Mouse (Mus musculus): ENCODE measurements around the gene Ankk1.

Ankk1 gene

DNA sequence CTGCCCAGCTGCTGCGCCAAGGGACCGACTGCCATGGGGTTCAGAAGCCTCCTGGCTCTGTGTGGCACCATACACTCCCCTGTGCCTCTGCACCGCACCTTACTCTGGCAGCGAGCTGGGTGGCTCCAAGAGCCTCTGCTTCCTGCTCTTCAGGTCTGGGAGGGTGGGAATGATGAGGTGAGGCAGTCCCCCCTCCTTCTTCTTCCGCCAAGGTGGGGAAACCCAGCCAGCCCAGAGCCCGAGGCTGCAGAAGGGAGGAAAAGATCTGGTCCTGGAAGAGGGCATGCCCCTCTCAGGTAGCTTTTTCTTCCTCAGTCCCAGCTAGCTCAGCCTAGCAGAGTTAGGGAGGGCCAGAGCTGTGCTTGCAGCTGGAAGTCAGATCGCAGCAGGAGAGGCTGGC, at the start of gene Ankk1:
Ankk1 (minus strand) TSS at position 101 of the 400 bp plus-strand sequence.
- no peak for DNase-seq (ENCODE audit: low spot score)

DNA sequence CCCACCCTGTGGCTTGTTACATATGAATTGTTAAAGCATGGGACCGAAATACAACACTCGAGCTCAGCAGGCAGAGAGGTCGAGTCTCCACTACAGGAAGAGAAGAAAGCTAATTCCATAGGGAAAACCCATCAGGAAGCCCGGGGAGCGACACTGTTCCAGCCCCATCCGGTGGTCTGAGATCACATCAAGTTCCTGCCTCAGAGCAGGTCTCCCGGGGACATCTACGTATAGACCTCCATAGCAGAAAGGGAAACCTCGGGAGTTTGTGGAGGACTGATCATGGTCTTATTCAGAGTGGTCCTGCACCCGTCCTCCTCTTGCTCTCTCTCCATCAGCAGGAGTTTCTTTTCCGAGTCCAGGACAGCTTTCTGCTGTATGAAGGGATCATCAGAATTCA, 45.3 kb upstream of the Ankk1 start:
- no peak for DNase-seq (ENCODE audit: low spot score)

DNA sequence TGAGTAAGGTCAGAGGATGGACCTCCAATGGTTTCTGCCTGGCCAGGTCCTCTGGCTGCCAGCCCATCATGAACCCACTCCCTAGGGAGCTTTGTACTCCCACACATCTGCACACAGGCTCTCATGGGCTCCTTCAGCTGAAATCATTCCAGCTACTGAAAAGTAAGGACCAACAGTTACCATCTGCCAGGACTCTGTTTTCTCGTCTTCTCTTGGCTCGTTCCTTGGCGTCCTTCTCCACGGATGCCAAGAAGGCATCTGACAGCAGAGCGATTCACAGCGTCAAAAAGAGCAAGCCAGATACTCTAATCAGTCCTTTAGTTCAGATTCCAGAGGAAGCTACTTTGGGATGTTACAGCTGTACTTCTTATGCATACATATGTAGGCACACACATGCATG, 44.1 kb upstream of the Ankk1 start:
- DNase-seq (ENCODE audit: low spot score), result no peak

DNA sequence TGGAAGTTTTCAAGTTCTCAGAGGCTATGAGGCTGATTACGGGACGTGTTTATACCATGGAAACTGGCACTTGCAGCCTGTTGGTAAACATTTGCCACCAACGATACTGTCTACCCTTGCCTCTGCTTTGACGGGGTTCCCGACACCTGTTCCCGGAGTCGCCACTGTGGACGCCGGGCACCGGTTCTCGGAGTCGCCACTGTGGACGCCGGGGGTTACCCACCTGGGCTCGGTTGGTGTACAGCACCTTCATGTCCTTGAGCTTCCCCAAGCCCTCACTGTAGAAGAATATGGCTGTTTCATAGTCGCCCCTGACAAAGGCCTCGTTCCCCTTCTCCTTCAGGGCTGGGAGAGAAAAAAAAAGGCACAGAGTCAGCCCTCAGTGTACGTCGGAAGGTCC, 43.2 kb upstream of the Ankk1 start:
- DNase-seq (ENCODE audit: low spot score), result no peak

DNA sequence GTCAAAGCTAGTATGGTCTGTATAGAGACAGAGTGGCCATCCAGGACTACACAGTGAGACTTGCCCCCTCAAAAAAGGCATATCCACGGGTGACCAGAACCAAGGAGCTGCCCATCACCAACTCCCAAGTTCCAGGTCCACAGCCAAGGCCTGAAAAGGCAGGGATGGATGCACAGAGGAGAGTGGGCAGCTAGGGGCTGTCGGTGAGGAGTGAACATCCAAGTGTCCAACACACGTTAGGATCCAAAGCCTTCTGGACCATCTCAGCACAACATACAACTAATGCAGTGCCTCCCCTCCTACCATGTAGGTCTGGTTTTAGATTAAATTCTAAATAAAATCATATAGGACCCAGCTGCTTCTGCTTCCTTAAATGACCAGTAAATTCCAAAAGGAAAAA, 29.3 kb upstream of the Ankk1 start:
- DNase-seq (ENCODE audit: low spot score), result no peak

DNA sequence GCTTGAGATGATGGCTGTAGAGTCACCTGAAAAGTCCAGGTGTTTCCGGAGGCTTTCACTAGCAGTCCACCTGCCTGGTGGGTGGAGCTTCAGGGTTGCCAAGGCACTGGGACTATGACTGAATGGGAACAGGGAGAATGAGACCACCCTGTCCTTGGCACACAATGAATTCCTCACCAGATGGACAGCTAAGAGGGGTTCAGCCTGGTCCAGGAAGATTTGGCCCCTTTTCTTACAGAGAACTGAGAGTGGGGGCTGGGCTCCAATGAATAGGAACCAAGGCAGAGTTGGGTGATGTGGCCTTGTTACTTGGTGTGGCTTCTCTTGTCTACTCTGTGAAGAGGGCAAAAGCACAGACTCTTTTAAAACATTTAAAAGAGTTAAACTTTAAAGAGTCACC, 25.6 kb upstream of the Ankk1 start:
- DNase-seq (ENCODE audit: low spot score), result no peak

DNA sequence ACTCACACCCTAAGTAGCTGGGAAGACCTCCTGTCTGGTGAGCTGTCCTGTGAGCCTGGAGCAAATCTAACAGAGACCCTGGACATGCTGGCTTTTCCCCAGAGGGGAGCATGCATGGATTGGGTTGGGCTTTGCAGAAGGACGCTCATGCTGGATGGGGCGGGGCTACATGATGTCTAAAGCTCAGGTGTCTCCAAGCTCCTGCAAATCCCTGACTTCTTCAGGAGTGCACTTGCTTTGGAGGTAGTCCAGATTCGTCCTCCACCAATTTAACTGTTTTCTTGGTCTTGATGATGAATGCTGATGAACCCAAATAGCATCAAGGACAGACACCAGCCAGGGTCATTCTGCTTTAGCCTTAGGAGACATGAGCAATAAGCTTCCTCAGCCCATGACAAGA, 23.7 kb upstream of the Ankk1 start:
- no peak for DNase-seq (ENCODE audit: low spot score)

DNA sequence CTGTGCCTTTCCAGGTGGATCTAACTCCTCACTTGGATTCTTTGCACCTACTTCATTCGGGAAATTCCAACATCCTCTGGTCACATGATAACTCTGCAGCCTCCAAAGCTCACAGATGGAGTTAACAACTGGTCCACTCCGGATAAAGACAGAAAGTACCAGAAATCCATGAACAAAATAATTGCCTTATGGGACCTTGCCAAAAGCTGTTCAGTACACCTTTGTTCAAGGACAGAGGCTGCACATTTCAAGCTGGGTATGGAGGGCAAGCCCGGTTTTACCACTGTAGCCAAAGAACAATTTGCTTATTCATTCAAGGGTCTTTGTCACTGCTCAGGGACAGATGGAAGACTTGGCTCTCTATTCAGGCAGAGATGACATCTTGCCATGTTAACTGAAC, 15.8 kb upstream of the Ankk1 start:
- no peak for DNase-seq (ENCODE audit: low spot score)

DNA sequence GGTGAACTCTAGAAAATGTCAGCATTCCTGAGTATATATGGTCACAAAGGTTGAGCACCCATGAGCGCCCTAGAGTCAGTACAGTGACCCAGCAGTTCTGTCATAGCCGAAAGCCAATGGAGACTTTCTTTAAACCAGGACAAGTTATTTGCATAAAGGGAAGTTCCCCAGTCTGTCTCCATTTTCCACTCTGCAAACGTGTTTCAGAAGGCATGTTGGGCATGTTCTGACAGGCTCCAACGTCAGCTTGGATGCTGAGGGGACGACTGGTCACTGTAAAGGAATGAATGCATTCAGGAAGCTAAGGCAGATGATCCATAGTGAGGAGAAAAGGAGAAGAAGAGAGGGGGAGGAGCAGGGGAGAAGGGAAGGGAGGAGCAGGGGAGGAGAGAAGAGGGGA, 657 bp upstream of the Ankk1 start:
- DNase-seq (ENCODE audit: low spot score), result no peak

DNA sequence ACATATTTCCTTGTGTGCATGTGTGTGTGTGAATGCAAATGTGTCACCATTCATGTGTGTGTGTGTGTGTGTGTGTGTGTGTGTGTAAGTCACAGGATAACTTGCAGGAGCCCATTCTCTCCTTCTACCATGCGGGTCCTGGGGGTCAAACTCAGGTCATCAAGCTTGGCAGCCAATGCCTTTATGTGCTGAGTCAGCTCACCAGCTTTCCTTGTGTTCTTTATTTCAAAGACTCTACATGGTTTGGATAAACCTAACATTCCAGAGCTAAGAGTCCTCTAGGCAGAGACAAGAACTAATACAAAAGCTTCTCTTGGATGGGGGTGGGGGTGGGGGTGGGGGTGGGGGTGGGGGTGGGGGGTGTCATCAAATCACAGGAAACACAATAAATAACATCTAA, 1.2 kb downstream of the Ankk1 start:
- DNase-seq (ENCODE audit: low spot score), result no peak

DNA sequence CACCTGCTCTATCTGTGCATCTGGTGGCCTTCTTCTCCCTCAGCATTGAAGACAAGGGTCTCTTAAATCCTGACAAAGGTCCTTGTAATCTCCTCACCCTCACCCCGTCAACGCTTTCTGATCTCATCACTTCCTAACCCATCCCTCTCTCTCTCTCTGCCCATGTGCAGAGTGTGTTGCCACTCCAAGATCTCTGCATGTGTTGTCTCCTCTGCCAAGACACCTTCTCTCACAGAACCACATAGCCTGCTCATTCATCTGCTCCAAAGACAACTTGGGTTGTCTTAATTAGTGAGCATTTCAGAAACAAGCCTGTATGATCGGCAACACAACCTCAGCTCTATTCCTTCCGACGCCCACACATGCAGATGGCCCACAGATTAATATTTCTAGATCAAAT, 3.0 kb downstream of the Ankk1 start:
- no peak for DNase-seq (ENCODE audit: low spot score)

DNA sequence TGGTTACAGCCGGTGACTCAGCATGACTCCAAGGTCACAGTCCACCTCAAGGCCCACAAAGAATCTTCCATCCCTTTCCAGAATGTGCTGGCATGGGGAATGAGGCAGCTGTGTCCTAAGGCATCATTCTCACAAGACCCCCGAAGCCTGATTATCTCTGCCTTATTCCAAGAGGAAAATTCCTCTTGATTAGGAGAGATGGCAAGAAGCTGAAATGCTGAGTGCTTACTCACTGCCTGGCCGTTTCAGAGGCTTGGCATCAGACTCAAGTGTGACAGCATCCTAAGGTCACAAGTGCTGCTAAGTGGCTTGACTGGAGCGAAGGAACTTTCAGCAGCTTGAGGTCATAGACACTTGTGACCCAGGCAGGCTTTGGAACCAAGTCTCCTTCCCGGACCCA, 16.2 kb downstream of the Ankk1 start:
- DNase-seq (ENCODE audit: low spot score), result peak; percentile 5

DNA sequence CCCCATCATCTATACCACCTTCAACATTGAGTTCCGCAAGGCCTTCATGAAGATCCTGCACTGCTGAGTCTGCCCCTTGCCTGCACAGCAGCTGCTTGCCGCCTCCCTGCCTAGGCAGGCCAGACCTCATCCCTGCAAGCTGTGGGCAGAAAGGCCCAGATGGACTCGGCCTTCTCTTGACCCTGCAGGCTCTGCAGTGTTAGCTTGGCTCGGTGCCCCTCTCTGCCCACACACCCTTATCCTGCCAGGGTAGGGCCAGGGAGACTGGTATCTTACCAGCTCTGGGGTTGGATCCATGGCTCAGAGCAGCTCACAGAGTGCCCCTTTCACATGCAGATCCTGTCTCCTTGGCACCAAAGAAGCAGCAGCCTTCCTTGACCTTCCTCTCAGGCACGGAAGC, 19.8 kb downstream of the Ankk1 start:
- no peak for DNase-seq (ENCODE audit: low spot score)

DNA sequence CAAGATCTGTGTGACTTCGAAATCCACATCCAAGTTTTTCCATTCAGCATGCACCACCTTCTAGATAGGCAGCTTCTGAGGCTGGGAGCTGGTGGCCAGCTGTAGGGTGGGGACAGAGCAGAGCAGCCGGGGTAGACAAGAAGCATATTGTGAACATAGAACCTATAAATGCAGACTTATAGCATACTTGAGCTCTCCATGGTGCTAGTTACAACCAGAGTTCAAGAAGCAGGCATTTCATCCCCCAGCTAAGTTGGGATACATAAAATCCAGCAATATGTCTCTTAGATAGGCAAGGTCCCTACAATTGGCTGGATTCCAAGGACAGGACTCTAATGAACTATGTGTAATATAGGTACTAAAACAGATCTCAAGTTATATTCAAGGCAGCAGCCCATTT, 23.1 kb downstream of the Ankk1 start:
- no peak for DNase-seq (ENCODE audit: low spot score)

DNA sequence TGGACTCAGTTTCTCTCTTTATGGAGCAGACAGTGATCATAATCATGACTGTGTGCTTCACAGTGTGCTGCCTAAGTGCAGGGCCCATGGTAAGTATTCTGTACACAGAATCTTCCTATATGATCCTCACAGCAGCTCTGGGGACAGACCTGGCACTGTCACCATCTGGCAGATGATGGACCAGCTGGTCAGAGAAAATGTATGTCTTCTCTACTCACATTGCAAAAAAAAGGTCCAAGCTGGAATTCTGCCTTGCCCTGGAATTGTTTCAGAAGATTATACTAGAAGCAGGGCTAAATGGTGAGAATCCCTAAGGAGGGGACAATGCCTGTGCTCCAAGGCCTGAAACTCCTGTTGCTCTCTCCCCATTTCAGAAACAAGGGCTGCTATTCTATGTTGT, 30.8 kb downstream of the Ankk1 start:
- DNase-seq (ENCODE audit: low spot score), result no peak

DNA sequence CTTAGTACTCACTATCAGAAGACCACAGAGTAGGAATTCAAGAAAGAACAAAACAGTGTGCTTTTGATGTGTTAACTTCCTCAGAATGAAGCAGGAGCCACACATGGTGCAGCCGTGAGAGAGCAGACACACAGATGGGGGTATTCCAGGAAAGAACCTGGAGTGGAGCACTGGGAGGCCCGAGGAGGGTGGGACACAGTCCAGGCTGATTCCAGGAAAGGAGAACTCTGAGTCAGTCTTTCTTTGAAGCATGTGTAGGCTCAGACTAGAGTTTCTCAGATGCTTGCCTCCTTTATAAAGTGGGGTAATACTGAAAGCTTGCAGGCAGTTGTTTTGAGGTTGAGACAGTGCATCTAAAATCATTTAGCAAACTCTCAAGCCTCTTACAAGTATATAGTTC, 34.6 kb downstream of the Ankk1 start:
- no peak for DNase-seq (ENCODE audit: low spot score)

DNA sequence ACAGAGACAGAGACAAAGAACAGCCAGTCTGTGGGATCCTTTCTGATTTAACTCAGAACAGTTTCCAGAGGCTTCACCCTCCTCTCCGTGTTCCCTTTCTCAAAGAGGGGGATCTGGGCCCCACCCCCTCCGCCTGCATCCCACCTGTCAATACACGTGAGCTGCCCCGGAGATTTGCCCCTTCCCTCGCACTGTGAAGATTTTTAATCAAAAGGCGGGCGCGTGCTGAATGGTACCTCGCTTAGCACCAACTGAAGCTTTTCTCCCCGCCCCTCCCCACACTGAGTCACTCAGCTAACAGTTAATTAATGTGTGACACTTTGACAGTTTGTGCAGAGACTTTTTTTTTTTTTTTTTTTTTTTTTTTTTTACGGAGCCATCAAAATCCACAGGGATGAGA, 40.7 kb downstream of the Ankk1 start:
- DNase-seq (ENCODE audit: low spot score), result no peak

DNA sequence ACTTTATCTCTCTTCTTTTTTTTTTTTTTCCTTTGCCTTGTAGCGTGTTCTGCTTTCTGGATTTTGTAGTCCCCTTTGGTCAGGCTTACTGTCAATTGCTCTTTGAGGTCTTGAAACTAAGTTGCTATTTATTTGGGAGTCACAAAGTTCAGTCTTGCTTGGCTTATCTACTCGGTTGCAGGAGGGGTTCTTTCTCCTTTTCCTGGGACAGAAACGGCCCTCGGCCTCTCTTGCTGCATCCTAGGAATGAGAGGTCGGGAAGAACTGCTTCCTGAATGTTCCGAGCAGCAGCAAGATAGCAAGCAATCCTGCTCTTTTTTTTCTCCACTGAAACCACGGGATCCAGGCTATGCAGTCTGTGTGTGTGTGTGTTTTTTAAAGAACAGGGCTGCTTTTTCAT, 41.5 kb downstream of the Ankk1 start:
- DNase-seq (ENCODE audit: low spot score), result no peak

DNA sequence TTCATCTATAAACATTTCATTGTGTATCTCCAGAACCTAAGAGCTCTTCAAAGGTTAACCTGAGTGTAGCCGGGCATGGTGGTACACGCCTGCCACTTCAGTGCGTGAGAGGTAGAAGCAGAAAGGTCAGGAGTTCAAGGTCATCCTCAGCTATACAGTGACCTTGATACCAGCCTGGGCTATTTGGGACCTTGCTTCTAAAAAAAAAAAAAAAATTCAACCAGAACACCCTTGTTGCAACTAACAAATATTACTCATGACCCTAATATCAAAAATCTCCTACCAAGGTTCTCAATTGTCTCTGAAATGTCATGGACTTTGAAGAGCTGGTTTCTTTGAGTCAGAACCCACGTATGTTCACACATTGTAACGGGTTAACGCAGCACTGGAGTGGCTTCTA, 42.0 kb downstream of the Ankk1 start:
- no peak for DNase-seq (ENCODE audit: low spot score)

DNA sequence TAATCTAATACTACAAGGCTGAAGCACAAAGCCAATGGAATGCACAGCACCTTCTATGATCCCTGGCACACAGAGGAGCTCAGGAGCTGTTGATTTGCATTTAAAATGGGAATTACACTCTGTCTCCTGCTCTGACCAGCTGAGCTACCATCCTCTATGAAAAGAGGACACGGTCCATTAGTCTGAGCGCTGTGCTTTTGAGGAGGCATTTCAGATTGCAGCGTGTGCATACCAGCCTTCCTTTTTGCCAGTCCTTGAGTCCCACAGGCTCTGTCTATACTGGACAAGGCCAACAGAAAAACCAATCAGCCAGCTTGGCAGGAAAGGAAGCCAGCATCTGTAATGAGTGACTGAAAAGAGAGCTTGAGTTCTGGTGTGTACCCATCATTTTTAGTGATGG, 42.8 kb downstream of the Ankk1 start:
- no peak for DNase-seq (ENCODE audit: low spot score)

DNA sequence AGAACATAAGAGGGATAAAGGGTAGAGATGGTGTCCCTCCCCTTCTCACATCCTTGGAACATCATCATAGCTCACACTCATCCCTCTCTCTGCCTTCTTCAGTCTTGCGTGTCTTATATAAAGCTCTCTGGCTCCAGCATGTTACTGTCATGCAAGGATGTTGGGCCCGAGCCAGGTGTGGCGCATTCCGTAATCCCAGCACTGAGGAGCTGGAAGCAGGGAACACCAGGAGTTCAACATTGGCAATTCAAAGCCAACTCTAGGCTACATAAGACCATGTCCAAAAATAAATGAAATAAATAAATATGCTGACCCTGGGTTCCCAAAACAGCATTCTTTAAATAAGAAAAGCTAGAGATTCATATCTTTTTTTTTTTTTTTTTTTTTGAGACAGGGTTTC, 46.9 kb downstream of the Ankk1 start:
- DNase-seq (ENCODE audit: low spot score), result no peak

DNA sequence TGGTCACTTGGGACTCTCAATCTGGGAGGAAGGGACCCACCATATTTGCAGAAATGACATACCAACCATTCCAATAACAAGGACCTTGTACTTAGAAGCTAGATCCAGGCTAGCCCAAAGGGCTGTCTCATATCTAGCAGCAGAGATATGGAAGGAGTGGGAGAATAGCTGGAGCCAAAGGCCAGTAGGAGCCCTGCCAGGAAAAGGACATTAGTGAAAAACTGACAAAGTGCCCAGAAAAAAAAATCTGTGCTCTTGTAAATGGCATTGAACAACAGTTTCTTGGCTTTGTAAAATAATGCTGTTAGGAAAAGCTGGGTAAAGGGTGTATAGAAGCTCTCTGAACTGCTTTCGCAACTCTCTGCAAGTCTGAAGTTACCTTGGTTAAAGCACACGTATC, 52.9 kb downstream of the Ankk1 start:
- DNase-seq (ENCODE audit: low spot score), result peak; percentile 62

DNA sequence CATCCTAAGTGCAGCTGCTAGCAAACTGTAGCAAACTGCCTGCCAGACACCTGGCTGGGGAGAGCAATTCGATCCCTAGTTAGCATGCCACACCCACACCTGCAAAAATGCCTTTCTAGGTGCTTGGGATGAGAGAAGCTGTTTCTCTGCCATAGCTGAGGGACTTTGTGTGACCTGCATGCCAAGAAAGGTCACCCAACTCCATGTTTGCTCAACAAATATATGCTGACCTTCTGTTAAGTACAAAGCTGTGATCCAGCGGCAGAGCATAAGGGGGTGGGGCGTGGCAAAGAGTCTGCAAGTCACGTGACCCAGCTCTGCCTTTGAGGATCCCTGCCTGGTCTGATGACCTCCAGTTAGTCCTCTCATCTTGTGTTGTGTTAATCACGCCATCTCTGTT, 61.1 kb downstream of the Ankk1 start:
- DNase-seq (ENCODE audit: low spot score), result no peak

Data from adipocyte (in vitro differentiated cells).